Mouse (Mus musculus) kidney, adult 2 months (tissue): Measurements from ENCODE around the gene Aloxe3. TPM values are rescaled to one million over a fixed set of nuclear protein-coding genes. Genes with fewer than 3 reads are reported as not detected.
A peak's percentile ranks its signal among the peaks of the same experiment; 100 is the strongest.

ENCODE experiments used
- DNase-seq: peaks from one replicate; pipeline ENCODE4 v3.0.0; 2021
- H3K27ac ChIP-seq: fragments of 200-500 bp; 2 replicates; pipeline ENCODE4 v1.5.1; 2012; ENCODE audit warnings: low read depth, low read length, control low read depth, inconsistent platforms; ENCODE audit not compliant: insufficient read depth
- H3K27me3 ChIP-seq: fragments of 200-500 bp; replicated peaks from 2 replicates; pipeline ENCODE4 v1.6.1; 2012; ENCODE audit warnings: mild to moderate bottlenecking, moderate library complexity, low read length, inconsistent platforms; ENCODE audit not compliant: control insufficient read depth, insufficient read depth
- H3K36me3 ChIP-seq: fragments of 200-500 bp; 2 replicates; pipeline ENCODE4 v1.6.1; 2012; ENCODE audit warnings: mild to moderate bottlenecking, moderate library complexity, low read length, inconsistent platforms; ENCODE audit not compliant: control insufficient read depth, insufficient read depth
- H3K4me1 ChIP-seq: fragments of 200-500 bp; 2 replicates; pipeline ENCODE4 v1.6.1; 2011; ENCODE audit warnings: low read length; ENCODE audit not compliant: control insufficient read depth, insufficient read depth
- H3K4me3 ChIP-seq: fragments of 200-500 bp; 2 replicates; pipeline ENCODE4 v1.5.1; 2011; ENCODE audit warnings: mild to moderate bottlenecking, low read depth, low read length, control low read depth; ENCODE audit not compliant: insufficient read depth
- CTCF ChIP-seq: fragments of 200-500 bp; conservative IDR thresholded peaks from 2 replicates; pipeline ENCODE4 v1.5.1; 2011; ENCODE audit warnings: low read depth, mild to moderate bottlenecking, control low read depth, low read length, moderate library complexity, mixed read lengths; ENCODE audit not compliant: insufficient read depth, insufficient read length
- POLR2A ChIP-seq: fragments of 200-500 bp; IDR thresholded peaks from one replicate; pipeline ENCODE4 v1.6.1; 2011; ENCODE audit warnings: low read depth, low read length, control low read depth
- WGBS: fragments of 180-500 bp; shearing (Covaris S2); methylation state at CpG from one replicate; pipeline ENCODE4 v1.1.7; 2018; 5-methylcytosine and 5-hydroxymethylcytosine counted together
- polyA plus RNA-seq: library from polyadenylated mRNA; depleted of rRNA; stranded (reverse); fragments of >200 nt; gene quantifications from 2 replicates; pipeline ENCODE4 v1.2.3, GENCODE M21; 2012

Gene Aloxe3
- polyA plus RNA-seq, 1 experiment: 0.39 TPM

DNA sequence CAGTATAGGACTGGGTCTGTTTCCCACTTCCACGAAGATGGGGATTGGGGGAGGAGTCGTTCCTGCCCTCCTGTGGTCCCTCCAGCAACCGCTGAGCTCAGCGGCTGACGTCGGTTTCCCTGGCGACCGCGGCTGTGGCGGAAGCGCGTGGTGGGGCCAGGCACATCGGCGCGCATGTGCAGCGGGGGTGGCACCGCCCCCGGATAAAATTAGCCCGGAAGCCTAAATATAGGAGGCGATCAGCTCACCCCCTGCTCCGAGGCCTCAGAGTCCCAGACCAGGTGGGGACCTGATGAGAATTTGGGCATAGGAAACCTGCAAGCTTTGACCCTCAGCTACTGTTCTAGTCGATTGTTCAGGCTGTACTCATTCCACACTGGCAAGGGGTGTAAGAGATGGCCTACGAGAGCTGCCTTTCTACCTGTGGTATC, 25.8 kb upstream of the Aloxe3 start:
- DNase-seq: peak; percentile 96
- Histone ChIP-seq H3K36me3 (peaks cover 19% of the 10 kb centered on the region), H3K4me3 (peak overlapping the region; percentile 84), H3K27me3 (no peaks in the 10 kb centered on the region), H3K27ac (peak overlapping the region; percentile 99), H3K4me1 (peaks cover 18% of the 10 kb centered on the region)
- under 1% methylated on average over 23 of the region's 23 CpGs for whole genome bisulfite sequencing
- no peak for TF ChIP-seq CTCF
- no peak for TF ChIP-seq POLR2A

GRCm38 (mm10) chr11:69100639-69101360, 24.9 kb upstream of the Aloxe3 start:
- TF ChIP-seq CTCF (no peak), POLR2A (no peak)
- peaks cover 18% of the 10 kb centered on the region for H3K4me1 ChIP-seq
- no peak overlapping the region for H3K27ac ChIP-seq
- 87% methylated on average over 20 of the region's 20 CpGs for WGBS
- peaks cover 24% of the 10 kb centered on the region for H3K36me3 ChIP-seq
- H3K4me3 ChIP-seq: no peak overlapping the region
- no peak for DNase-seq
- no peaks in the 10 kb centered on the region for H3K27me3 ChIP-seq

- DNase-seq: no peak
- Histone ChIP-seq H3K4me3 (no peak overlapping the region), H3K4me1 (peaks cover 18% of the 10 kb centered on the region), H3K36me3 (peaks cover 26% of the 10 kb centered on the region), H3K27me3 (no peaks in the 10 kb centered on the region), H3K27ac (no peak overlapping the region)
- TF ChIP-seq POLR2A (no peak), CTCF (no peak)
- WGBS: 93% methylated on average over 21 of the region's 21 CpGs
These were observed 23.9 kb upstream of the Aloxe3 start for GRCm38 (mm10) chr11:69101604-69102402.

DNA sequence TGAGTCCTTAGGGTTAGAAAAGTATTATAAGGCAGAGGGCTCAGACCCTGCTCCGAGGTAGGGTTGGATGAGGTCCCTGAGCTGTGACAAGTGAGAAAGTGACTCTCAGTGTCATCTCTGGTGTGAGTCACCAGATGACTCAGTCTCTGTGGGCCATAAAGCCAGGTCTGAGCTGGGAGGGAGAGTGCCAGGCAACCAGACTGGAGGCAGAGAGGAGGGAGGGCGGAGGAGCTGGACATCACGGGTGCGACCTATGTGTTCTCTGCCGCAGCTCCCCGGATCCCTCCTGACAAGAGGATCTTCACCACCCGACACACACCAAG, 23.3 kb upstream of the Aloxe3 start:
- H3K36me3 ChIP-seq: peaks cover 28% of the 10 kb centered on the region
- WGBS: 86% methylated on average over 7 of the region's 7 CpGs
- TF ChIP-seq CTCF (no peak), POLR2A (no peak)
- H3K27ac ChIP-seq: no peak overlapping the region
- H3K4me1 ChIP-seq: peaks cover 16% of the 10 kb centered on the region
- DNase-seq: no peak
- no peaks in the 10 kb centered on the region for H3K27me3 ChIP-seq
- no peak overlapping the region for H3K4me3 ChIP-seq

DNA sequence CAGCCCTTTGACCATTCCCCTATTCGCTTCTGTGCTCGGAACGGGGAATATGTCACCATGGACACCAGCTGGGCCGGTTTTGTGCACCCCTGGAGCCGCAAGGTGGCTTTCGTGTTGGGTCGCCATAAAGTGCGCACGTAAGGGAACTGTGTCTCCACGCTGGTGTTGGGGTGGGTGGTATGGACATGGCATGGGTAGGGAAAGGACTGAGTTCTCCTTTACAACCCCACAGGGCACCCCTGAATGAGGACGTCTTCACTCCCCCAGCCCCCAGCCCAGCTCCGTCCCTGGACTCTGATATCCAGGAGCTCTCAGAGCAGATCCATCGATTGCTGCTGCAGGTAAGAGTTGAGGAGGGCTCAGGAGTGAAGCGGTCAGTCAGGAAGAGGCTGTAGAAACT, 22.6 kb upstream of the Aloxe3 start:
- H3K27ac ChIP-seq: no peak overlapping the region
- peaks cover 8% of the 10 kb centered on the region for H3K4me1 ChIP-seq
- WGBS: 96% methylated on average over 14 of the region's 14 CpGs
- no peaks in the 10 kb centered on the region for H3K27me3 ChIP-seq
- no peak for DNase-seq
- peaks cover 30% of the 10 kb centered on the region for H3K36me3 ChIP-seq
- TF ChIP-seq CTCF: no peak
- TF ChIP-seq POLR2A: no peak
- no peak overlapping the region for H3K4me3 ChIP-seq

DNA sequence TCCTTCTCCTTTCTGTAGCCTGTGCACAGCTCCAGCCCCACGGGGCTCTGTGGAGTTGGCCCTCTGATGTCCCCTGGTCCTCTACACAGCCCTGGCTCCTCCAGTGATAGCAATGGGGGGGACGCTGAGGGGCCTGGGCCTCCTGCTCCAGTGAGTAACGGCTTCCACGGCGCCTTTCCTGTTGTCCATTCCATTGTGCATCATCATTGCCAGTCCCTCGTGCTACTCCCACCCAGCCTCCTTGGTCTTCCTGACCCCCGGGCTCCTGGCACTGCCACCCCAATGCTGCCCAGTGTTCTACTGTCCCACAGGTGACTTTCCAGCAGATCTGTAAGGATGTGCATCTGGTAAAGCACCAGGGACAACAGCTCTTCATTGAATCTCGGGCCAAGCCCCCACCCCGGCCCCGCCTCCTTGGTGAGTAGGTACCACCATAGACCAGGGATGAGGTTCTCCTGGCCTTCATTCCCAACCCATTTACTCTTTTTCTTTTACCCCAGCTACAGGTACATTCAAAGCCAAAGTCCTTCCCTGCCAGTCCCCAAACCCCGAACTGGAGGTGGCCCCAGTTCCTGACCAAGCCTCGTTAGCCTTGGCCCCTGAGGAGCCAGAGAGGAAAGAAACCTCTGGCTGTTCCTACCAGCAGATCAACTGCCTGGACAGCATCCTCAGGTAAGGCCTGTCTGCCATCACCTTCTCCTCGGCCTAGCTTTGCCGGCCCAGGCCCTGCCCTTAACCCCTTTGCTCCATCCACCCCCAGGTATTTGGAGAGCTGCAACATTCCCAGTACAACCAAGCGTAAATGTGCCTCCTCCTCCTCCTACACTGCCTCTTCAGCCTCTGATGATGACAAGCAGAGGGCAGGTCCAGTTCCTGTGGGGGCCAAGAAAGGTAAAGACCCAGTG, 21.9 kb upstream of the Aloxe3 start:
- WGBS: 85% methylated on average over 15 of the region's 15 CpGs
- no peak for TF ChIP-seq CTCF
- no peak for TF ChIP-seq POLR2A
- H3K36me3 ChIP-seq: peaks cover 34% of the 10 kb centered on the region
- no peaks in the 10 kb centered on the region for H3K27me3 ChIP-seq
- peaks cover 4% of the 10 kb centered on the region; the same call in 1 of the 2 replicates for H3K4me1 ChIP-seq
- no peak for DNase-seq
- H3K27ac ChIP-seq: no peak overlapping the region
- H3K4me3 ChIP-seq: no peak overlapping the region
